Mouse (Mus musculus): ENCODE measurements around the gene Cd84. TPM values are rescaled to one million over a fixed set of nuclear protein-coding genes. Genes with fewer than 3 reads are reported as not detected.

Cd84 gene
- polyA plus RNA-seq, 1 experiment from 2014 or later = 0.66 TPM

GRCm38 (mm10) chr1:171938952-171939948 lies 99.8 kb downstream of the Cd84 start:
- Histone ChIP-seq H3K9ac (replicated peaks; ENCODE audit: low read length) (no peak overlapping the region), H3K4me3 (ENCODE audit: low read depth, low read length) (no peak overlapping the region), H3K27me3 (ENCODE audit: control insufficient read depth, insufficient read depth, low read length) (no peaks in the 10 kb centered on the region), H3K4me2 (ENCODE audit: low read depth, low read length) (no peak overlapping the region), H3K4me1 (ENCODE audit: control insufficient read depth, insufficient read depth, low read length) (no peaks in the 10 kb centered on the region), H3K9me3 (replicated peaks; ENCODE audit: control insufficient read depth, low read length) (no peaks in the 10 kb centered on the region), H3K36me3 (replicated peaks; ENCODE audit: control insufficient read depth, insufficient read depth, low read depth, low read length) (no peaks in the 10 kb centered on the region), H3K27ac (replicated peaks; ENCODE audit: low read depth, low read length) (no peak overlapping the region)
- WGBS = 79% methylated on average over 14 of the region's 14 CpGs
- ATAC-seq (replicated peaks; ENCODE audit: insufficient number of reproducible peaks, low FRiP score, low TSS enrichment, low read depth) (0 out of 2 replicates have a peak, but pooled peaks have one; percentile 48), DNase-seq (ENCODE audit: low spot score) (no peak)

Other genes with a start within 250 kb of the Cd84 start
- gene Ly9, start 232.3 kb upstream of the Cd84 start, polyA plus RNA-seq (2014; fragmentation: Nextera tagmentation; extraction: Ambion mirVana) = not detected in 2 replicates
- gene Slamf7, start 186.7 kb upstream of the Cd84 start, polyA plus RNA-seq (2014; fragmentation: Nextera tagmentation; extraction: Ambion mirVana) = not detected in 2 replicates
- gene Cd48, start 157.7 kb upstream of the Cd84 start, polyA plus RNA-seq (2014; fragmentation: Nextera tagmentation; extraction: Ambion mirVana) = 0.70 and 1.3 TPM in 2 replicates
- gene Slamf1, start 72.6 kb upstream of the Cd84 start, polyA plus RNA-seq (2014; fragmentation: Nextera tagmentation; extraction: Ambion mirVana) = 0.28 and 0.35 TPM in 2 replicates
- gene Gm10521, start 56.0 kb downstream of the Cd84 start, polyA plus RNA-seq (2014; fragmentation: Nextera tagmentation; extraction: Ambion mirVana) = not detected in 2 replicates
- not detected in 2 replicates for gene Slamf6, start 77.8 kb downstream of the Cd84 start, polyA plus RNA-seq (2014; fragmentation: Nextera tagmentation; extraction: Ambion mirVana)
- gene Vangl2, start 188.7 kb downstream of the Cd84 start, polyA plus RNA-seq (2014; fragmentation: Nextera tagmentation; extraction: Ambion mirVana) = 25.3 and 28.6 TPM in 2 replicates
- gene Nhlh1, start 217.9 kb downstream of the Cd84 start, polyA plus RNA-seq (2014; fragmentation: Nextera tagmentation; extraction: Ambion mirVana) = 4.6 and 6.5 TPM in 2 replicates
- gene Copa, start 242.8 kb downstream of the Cd84 start, polyA plus RNA-seq (2014; fragmentation: Nextera tagmentation; extraction: Ambion mirVana) = 185 and 186 TPM in 2 replicates
- 85.6 and 89.2 TPM in 2 replicates for gene Ncstn, start 243.1 kb downstream of the Cd84 start, polyA plus RNA-seq (2014; fragmentation: Nextera tagmentation; extraction: Ambion mirVana)

All from embryonic facial prominence, embryonic 11.5 days (tissue).